In genomic region chr12:14275265-14275664, GRCm38 (mm10) we compare ENCODE assay signal across 35 mouse cellular contexts.
"Had no signal": no experiment of that assay in that cellular context is flagged by ENCODE, and none has a peak within 500 bp of the region (broad histone marks: within the 10 kb centered on the region; RNA-seq: fewer than 3 reads in every experiment).

No protein-coding gene starts in this region.

- H3K4me3 ChIP-seq: heart, embryonic 10.5 days; heart, embryonic 12.5 days; heart, embryonic 13.5 days; heart, embryonic 15.5 days; hindbrain, embryonic 10.5 days; hindbrain, embryonic 12.5 days; hindbrain, embryonic 13.5 days; hindbrain, embryonic 15.5 days; intestine, embryonic 15.5 days; kidney, embryonic 15.5 days; layer of hippocampus, adult 2 months; left cerebral cortex, adult 2 months had no signal

- H3K4me2 ChIP-seq: heart, embryonic 12.5 days; heart, embryonic 13.5 days; heart, embryonic 15.5 days; hindbrain, embryonic 12.5 days; hindbrain, embryonic 13.5 days; hindbrain, embryonic 14.5 days; hindbrain, embryonic 15.5 days; intestine, embryonic 15.5 days; kidney, embryonic 15.5 days had no signal

- ATAC-seq: hindbrain, embryonic 16.5 days; hindbrain, postnatal 0 days; inflammation-experienced regulatory T-cells, adult 6 months; intestine, embryonic 15.5 days; intestine, embryonic 16.5 days; intestine, postnatal 0 days had no signal

- H3K9me3 ChIP-seq: heart, embryonic 10.5 days; heart, embryonic 12.5 days; heart, embryonic 13.5 days; heart, embryonic 15.5 days; hindbrain, embryonic 10.5 days; hindbrain, embryonic 12.5 days; hindbrain, embryonic 13.5 days; hindbrain, embryonic 15.5 days; intestine, embryonic 15.5 days; kidney, embryonic 15.5 days had no signal

- H3K36me3 ChIP-seq: heart, embryonic 10.5 days; heart, embryonic 12.5 days; heart, embryonic 13.5 days; heart, embryonic 15.5 days; hindbrain, embryonic 10.5 days; hindbrain, embryonic 12.5 days; hindbrain, embryonic 13.5 days; hindbrain, embryonic 15.5 days; intestine, embryonic 15.5 days; kidney, embryonic 15.5 days had no signal

- H3K9ac ChIP-seq: heart, embryonic 12.5 days; heart, embryonic 13.5 days; heart, embryonic 15.5 days; hindbrain, embryonic 12.5 days; hindbrain, embryonic 13.5 days; hindbrain, embryonic 14.5 days; hindbrain, embryonic 15.5 days; intestine, embryonic 15.5 days; kidney, embryonic 15.5 days had no signal

- H3K27ac ChIP-seq: heart, embryonic 10.5 days; heart, embryonic 13.5 days; heart, embryonic 15.5 days; hindbrain, embryonic 10.5 days; hindbrain, embryonic 12.5 days; hindbrain, embryonic 13.5 days; hindbrain, embryonic 14.5 days; hindbrain, embryonic 15.5 days; hindbrain, postnatal 0 days; intestine, embryonic 15.5 days; kidney, embryonic 15.5 days; kidney, postnatal 0 days; layer of hippocampus, adult 2 months; left cerebral cortex, adult 2 months had no signal

- H3K27me3 ChIP-seq: heart, embryonic 12.5 days; heart, embryonic 13.5 days; heart, embryonic 15.5 days; hindbrain, embryonic 12.5 days; hindbrain, embryonic 15.5 days; intestine, embryonic 15.5 days; kidney, embryonic 15.5 days had no signal

- DNase-seq: heart, postnatal 10 days; heart, postnatal 14 days; heart, postnatal 36 days; heart, postnatal 4 days; kidney, adult 11 months; kidney, adult 18-20 months; kidney, adult 2 months; kidney, adult 8-10 months; kidney, adult 9 months; kidney, postnatal 10 days; kidney, postnatal 14 days; kidney, postnatal 25 days; kidney, postnatal 36 days; kidney, postnatal 4 days; layer of hippocampus, adult 9-11 months; layer of hippocampus, postnatal 36 days had no signal

- H3K4me1 ChIP-seq: heart, embryonic 10.5 days; heart, embryonic 12.5 days; heart, embryonic 13.5 days; heart, embryonic 15.5 days; hindbrain, embryonic 10.5 days; hindbrain, embryonic 12.5 days; hindbrain, embryonic 13.5 days; hindbrain, embryonic 15.5 days; intestine, embryonic 15.5 days; kidney, embryonic 15.5 days had no signal
